Mouse (Mus musculus) forebrain, embryonic 12.5 days (tissue): ENCODE measurements around the gene Golga2. TPM values are rescaled to one million over a fixed set of nuclear protein-coding genes. Genes with fewer than 3 reads are reported as not detected.

Source experiments
- ATAC-seq: fragments of 200-750 bp; cut with Nextera tagmentation; 2 replicates; pipeline ENCODE4 v1.8.0; 2017; ENCODE audit warnings: moderate TSS enrichment; ENCODE audit not compliant: low FRiP score
- H3K27ac ChIP-seq: fragments of 300-500 bp; sonication (generic); 2 replicates; pipeline ENCODE4 v1.5.1; 2016; ENCODE audit warnings: mild to moderate bottlenecking
- H3K27me3 ChIP-seq: fragments of 300-500 bp; sonication (generic); 2 replicates; pipeline ENCODE4 v1.6.1; 2016; ENCODE audit warnings: mild to moderate bottlenecking
- H3K36me3 ChIP-seq: fragments of 300-500 bp; sonication (generic); replicated peaks from 2 replicates; pipeline ENCODE4 v1.6.1; 2016; ENCODE audit warnings: mild to moderate bottlenecking
- H3K4me1 ChIP-seq: fragments of 300-500 bp; sonication (generic); 2 replicates; pipeline ENCODE4 v1.6.1; 2016
- H3K4me2 ChIP-seq: fragments of 300-500 bp; sonication (generic); 2 replicates; pipeline ENCODE4 v1.6.1; 2016; ENCODE audit warnings: mild to moderate bottlenecking, moderate library complexity
- H3K4me3 ChIP-seq: fragments of 300-500 bp; sonication (generic); replicated peaks from 2 replicates; pipeline ENCODE4 v1.5.1; 2016; ENCODE audit warnings: mild to moderate bottlenecking
- H3K9ac ChIP-seq: fragments of 300-500 bp; sonication (generic); 2 replicates; pipeline ENCODE4 v1.6.1; 2016; ENCODE audit warnings: mild to moderate bottlenecking
- H3K9me3 ChIP-seq: fragments of 300-500 bp; sonication (generic); 2 replicates; pipeline ENCODE4 v1.6.1; 2016
- WGBS: fragments of 180-500 bp; shearing (Covaris S2); methylation state at CpG from one replicate; pipeline ENCODE4 v1.1.7; 2016; 5-methylcytosine and 5-hydroxymethylcytosine counted together
- polyA plus RNA-seq: library from polyadenylated mRNA; unstranded; fragments of >200 nt; fragmentation: Nextera tagmentation; extraction: Ambion mirVana; gene quantifications from 2 replicates; pipeline ENCODE4 v1.2.1, GENCODE M21; 2016

Golga2 gene
- polyA plus RNA-seq, 1 experiment from 2014 or later = 23.0 TPM

GRCm38 (mm10) chr2:32258887-32259533 lies 28.2 kb upstream of the Golga2 start:
- H3K9ac ChIP-seq = peak overlapping the region; percentile 69
- H3K9me3 ChIP-seq = no peaks in the 10 kb centered on the region
- H3K4me1 ChIP-seq = peaks cover 10% of the 10 kb centered on the region
- ATAC-seq = 0 out of 2 replicates have a peak, but pooled peaks have one; percentile 24
- no peaks in the 10 kb centered on the region for H3K27me3 ChIP-seq
- H3K4me3 ChIP-seq = peak overlapping the region; percentile 70
- peaks cover 42% of the 10 kb centered on the region for H3K36me3 ChIP-seq
- WGBS = 63% methylated on average over 6 of the region's 6 CpGs
- H3K4me2 ChIP-seq = peak overlapping the region; percentile 82
- H3K27ac ChIP-seq = 0 out of 2 replicates have a peak overlapping the region, but pooled peaks have one; percentile 47

GRCm38 (mm10) chr2:32259657-32260417 lies 27.3 kb upstream of the Golga2 start, which contains the start of gene Uck1:
Gene Uck1 (minus strand): TSS chr2:32260159.
- Histone ChIP-seq H3K4me2 (peak within 1 kb of the TSS; percentile 82), H3K9me3 (no peaks in the 10 kb centered on the region), H3K27me3 (no peaks in the 10 kb centered on the region), H3K4me1 (peaks cover 10% of the 10 kb centered on the region), H3K36me3 (peaks cover 33% of the 10 kb centered on the region), H3K4me3 (peak within 1 kb of the TSS; percentile 70), H3K27ac (peak within 1 kb of the TSS; percentile 47; the same call in 1 of the 2 replicates), H3K9ac (peak within 1 kb of the TSS; percentile 69)
- peak; percentile 91 for ATAC-seq
- WGBS = 1% methylated on average over 59 of the region's 59 CpGs

GRCm38 (mm10) chr2:32260635-32261034 lies 26.5 kb upstream of the Golga2 start:
- no peak overlapping the region for H3K27ac ChIP-seq
- H3K9me3 ChIP-seq = no peaks in the 10 kb centered on the region
- H3K4me2 ChIP-seq = peak overlapping the region; percentile 82; the same call in 1 of the 2 replicates
- WGBS = 36% methylated on average over 4 of the region's 4 CpGs
- H3K4me3 ChIP-seq = peak overlapping the region; percentile 70; the same call in 1 of the 2 replicates
- H3K4me1 ChIP-seq = peaks cover 10% of the 10 kb centered on the region
- H3K36me3 ChIP-seq = peaks cover 31% of the 10 kb centered on the region
- no peak overlapping the region for H3K9ac ChIP-seq
- H3K27me3 ChIP-seq = no peaks in the 10 kb centered on the region
- peak; percentile 10; the same call in 1 of the 2 replicates for ATAC-seq

GRCm38 (mm10) chr2:32275823-32276222 lies 11.4 kb upstream of the Golga2 start:
- ATAC-seq = no peak
- H3K27me3 ChIP-seq = no peaks in the 10 kb centered on the region

GRCm38 (mm10) chr2:32282289-32282688 lies 4.9 kb upstream of the Golga2 start:
- Histone ChIP-seq H3K4me3 (no peak overlapping the region), H3K4me2 (no peak overlapping the region), H3K4me1 (peaks cover 11% of the 10 kb centered on the region), H3K36me3 (peaks cover 73% of the 10 kb centered on the region), H3K9ac (no peak overlapping the region), H3K27ac (no peak overlapping the region), H3K27me3 (no peaks in the 10 kb centered on the region), H3K9me3 (no peaks in the 10 kb centered on the region)
- no peak for ATAC-seq
- 90% methylated on average over 2 of the region's 2 CpGs for WGBS

More at GRCm38 (mm10) chr2:32275823-32276222, 11.4 kb upstream of the Golga2 start:
- Histone ChIP-seq H3K9ac (no peak overlapping the region), H3K4me1 (no peaks in the 10 kb centered on the region), H3K36me3 (peaks cover 42% of the 10 kb centered on the region), H3K9me3 (no peaks in the 10 kb centered on the region), H3K4me2 (no peak overlapping the region), H3K4me3 (no peak overlapping the region), H3K27ac (no peak overlapping the region)
- WGBS = 74% methylated on average over 3 of the region's 3 CpGs

GRCm38 (mm10) chr2:32282727-32283126 lies 4.5 kb upstream of the Golga2 start:
- H3K4me1 ChIP-seq = peaks cover 11% of the 10 kb centered on the region
- no peaks in the 10 kb centered on the region for H3K27me3 ChIP-seq
- H3K4me3 ChIP-seq = no peak overlapping the region
- H3K9ac ChIP-seq = no peak overlapping the region
- H3K36me3 ChIP-seq = peaks cover 69% of the 10 kb centered on the region
- ATAC-seq = no peak
- no peaks in the 10 kb centered on the region for H3K9me3 ChIP-seq
- H3K4me2 ChIP-seq = no peak overlapping the region
- 85% methylated on average over 1 of the region's 1 CpGs for WGBS
- H3K27ac ChIP-seq = no peak overlapping the region

- H3K27me3 ChIP-seq = no peaks in the 10 kb centered on the region
- WGBS = 96% methylated on average over 3 of the region's 3 CpGs
- peaks cover 56% of the 10 kb centered on the region for H3K36me3 ChIP-seq
- H3K4me1 ChIP-seq = peaks cover 16% of the 10 kb centered on the region
- no peaks in the 10 kb centered on the region for H3K9me3 ChIP-seq
- no peak overlapping the region for H3K4me3 ChIP-seq
- H3K4me2 ChIP-seq = no peak overlapping the region
- no peak overlapping the region for H3K27ac ChIP-seq
- no peak overlapping the region for H3K9ac ChIP-seq
- ATAC-seq = no peak
These were observed 3.2 kb upstream of the Golga2 start for GRCm38 (mm10) chr2:32283986-32284385.

GRCm38 (mm10) chr2:32287923-32288367 lies 761 bp downstream of the Golga2 start, which contains the start of gene Swi5:
Gene Swi5 (minus strand): TSS chr2:32288075.
- WGBS = under 1% methylated on average over 41 of the region's 41 CpGs
- peak within 1 kb of the TSS; percentile 90 for H3K9ac ChIP-seq
- no peaks in the 10 kb centered on the region for H3K27me3 ChIP-seq
- peak within 1 kb of the TSS; percentile 89 for H3K4me3 ChIP-seq
- H3K4me2 ChIP-seq = peak within 1 kb of the TSS; percentile 91
- H3K9me3 ChIP-seq = no peaks in the 10 kb centered on the region
- peaks cover 26% of the 10 kb centered on the region for H3K36me3 ChIP-seq
- H3K4me1 ChIP-seq = peaks cover 21% of the 10 kb centered on the region
- peak within 1 kb of the TSS; percentile 75 for H3K27ac ChIP-seq
- ATAC-seq = peak; percentile 99

GRCm38 (mm10) chr2:32288371-32288931 lies 1.3 kb downstream of the Golga2 start:
- peak overlapping the region; percentile 89 for H3K4me3 ChIP-seq
- H3K9ac ChIP-seq = peak overlapping the region; percentile 89
- H3K36me3 ChIP-seq = peaks cover 24% of the 10 kb centered on the region
- H3K27ac ChIP-seq = peak overlapping the region; percentile 59
- 4% methylated on average over 20 of the region's 29 CpGs for WGBS
- ATAC-seq = peak; percentile 64
- no peaks in the 10 kb centered on the region for H3K27me3 ChIP-seq
- H3K4me1 ChIP-seq = peaks cover 21% of the 10 kb centered on the region
- no peaks in the 10 kb centered on the region for H3K9me3 ChIP-seq
- H3K4me2 ChIP-seq = peak overlapping the region; percentile 82

- Histone ChIP-seq H3K4me3 (no peak overlapping the region), H3K27me3 (no peaks in the 10 kb centered on the region), H3K4me1 (peaks cover 21% of the 10 kb centered on the region), H3K9me3 (no peaks in the 10 kb centered on the region), H3K27ac (no peak overlapping the region), H3K36me3 (peaks cover 26% of the 10 kb centered on the region), H3K9ac (no peak overlapping the region), H3K4me2 (no peak overlapping the region; the same call in 1 of the 2 replicates)
- ATAC-seq = no peak
These were observed 2.4 kb downstream of the Golga2 start for GRCm38 (mm10) chr2:32289578-32289977.

- Histone ChIP-seq H3K4me1 (peaks cover 1% of the 10 kb centered on the region), H3K9ac (no peak overlapping the region), H3K9me3 (no peaks in the 10 kb centered on the region), H3K36me3 (peaks cover 40% of the 10 kb centered on the region), H3K27me3 (no peaks in the 10 kb centered on the region), H3K27ac (no peak overlapping the region), H3K4me3 (no peak overlapping the region), H3K4me2 (no peak overlapping the region)
- 86% methylated on average over 8 of the region's 8 CpGs for WGBS
- ATAC-seq = no peak
These were observed 7.2 kb downstream of the Golga2 start for GRCm38 (mm10) chr2:32294348-32294747.

GRCm38 (mm10) chr2:32295285-32295684 lies 8.1 kb downstream of the Golga2 start:
- no peak overlapping the region for H3K4me3 ChIP-seq
- H3K9ac ChIP-seq = no peak overlapping the region
- no peak for ATAC-seq
- no peaks in the 10 kb centered on the region for H3K4me1 ChIP-seq
- H3K9me3 ChIP-seq = no peaks in the 10 kb centered on the region
- H3K27me3 ChIP-seq = no peaks in the 10 kb centered on the region
- H3K27ac ChIP-seq = no peak overlapping the region
- peaks cover 49% of the 10 kb centered on the region for H3K36me3 ChIP-seq
- H3K4me2 ChIP-seq = no peak overlapping the region
- 91% methylated on average over 3 of the region's 3 CpGs for WGBS
